Mouse (Mus musculus) erythroid progenitor cell, adult 5-6 weeks (primary cell): ENCODE results near the gene Gm26897. TPM values are rescaled to one million over a fixed set of nuclear protein-coding genes. Genes with fewer than 3 reads are reported as not detected.

ENCODE experiments used
- ATAC-seq: replicated peaks from 2 replicates; pipeline ENCODE4 v1.8.0; 2016; ENCODE audit warnings: moderate number of reproducible peaks, mild to moderate bottlenecking, moderate TSS enrichment, inconsistent platforms; ENCODE audit not compliant: poor library complexity, low FRiP score, severe bottlenecking
- total RNA-seq, 2 experiments: library from RNA; stranded (forward) in 1 of 2; stranded (reverse) in 1 of 2; fragments of 150-400 nt in 1 of 2; fragments of 186-747, 209-891 nt in 1 of 2; gene quantifications; 2 replicates each; pipeline versions ENCODE4 v1.2.3 to v1.2.4; 2015 to 2017; ENCODE audit warnings: low replicate concordance in 2 of 2

The Gm26897 gene
- total RNA-seq (2015; ENCODE audit: low replicate concordance) (not detected in 2 replicates), total RNA-seq (2017; ENCODE audit: low replicate concordance) (not detected in 2 replicates)

GRCm38 (mm10) chr5:111733851-111734250, at the start of gene Gm26897:
Gm26897 (plus strand) TSS chr5:111733924.
- ATAC-seq = no peak

GRCm38 (mm10) chr5:111687370-111687769, 46.4 kb upstream of the Gm26897 start:
- ATAC-seq = no peak

- no peak for ATAC-seq
Measured at GRCm38 (mm10) chr5:111688584-111688983, 45.1 kb upstream of the Gm26897 start.

- ATAC-seq = no peak
Measured at GRCm38 (mm10) chr5:111697996-111698395, 35.7 kb upstream of the Gm26897 start.

GRCm38 (mm10) chr5:111699711-111700303, 33.9 kb upstream of the Gm26897 start:
- ATAC-seq = no peak

GRCm38 (mm10) chr5:111701634-111702329, 31.9 kb upstream of the Gm26897 start:
- no peak for ATAC-seq

GRCm38 (mm10) chr5:111703586-111703985, 30.1 kb upstream of the Gm26897 start:
- no peak for ATAC-seq

- no peak for ATAC-seq
Measured at GRCm38 (mm10) chr5:111704326-111704725, 29.4 kb upstream of the Gm26897 start.

GRCm38 (mm10) chr5:111709195-111709901, 24.4 kb upstream of the Gm26897 start:
- ATAC-seq = no peak

- no peak for ATAC-seq
Measured at GRCm38 (mm10) chr5:111719018-111719417, 14.7 kb upstream of the Gm26897 start.

- ATAC-seq = no peak
Measured at GRCm38 (mm10) chr5:111720726-111721125, 13.0 kb upstream of the Gm26897 start.

GRCm38 (mm10) chr5:111724713-111725112, 9.0 kb upstream of the Gm26897 start:
- no peak for ATAC-seq

- ATAC-seq = no peak
Measured at GRCm38 (mm10) chr5:111725195-111725920, 8.4 kb upstream of the Gm26897 start.

- no peak for ATAC-seq
Measured at GRCm38 (mm10) chr5:111728411-111728810, 5.3 kb upstream of the Gm26897 start.

- ATAC-seq = no peak
Measured at GRCm38 (mm10) chr5:111730560-111731167, 3.1 kb upstream of the Gm26897 start.

GRCm38 (mm10) chr5:111732194-111732593, 1.5 kb upstream of the Gm26897 start:
- no peak for ATAC-seq

- ATAC-seq = no peak
Measured at GRCm38 (mm10) chr5:111739480-111739879, 5.8 kb downstream of the Gm26897 start.

GRCm38 (mm10) chr5:111740384-111741275, 6.9 kb downstream of the Gm26897 start:
- ATAC-seq = no peak

GRCm38 (mm10) chr5:111741352-111741751, 7.6 kb downstream of the Gm26897 start:
- no peak for ATAC-seq
